Mouse (Mus musculus): ENCODE data around the gene Erf.
"Not testable (repeated sequence)": the region's sequence is repeated elsewhere in the genome, so short reads cannot be mapped to it uniquely, and the experiment has no call there.

The Erf gene

GRCm38 (mm10) chr7:25267751-25268463 lies 17.3 kb upstream of the Erf start:
- DNase-seq (ENCODE audit: low spot score in 2 of 2): peak; percentile 100

GRCm38 (mm10) chr7:25267301-25267750 lies 16.8 kb upstream of the Erf start, which contains the start of gene Cic:
TSS of gene Cic (plus strand) at chr7:25267704.
- DNase-seq (ENCODE audit: low spot score in 2 of 2): peak; percentile 99 to 100

GRCm38 (mm10) chr7:25266180-25266962 lies 15.8 kb upstream of the Erf start:
- DNase-seq (ENCODE audit: low spot score in 2 of 2): peak in 1 of 2 experiments; percentile 14

- DNase-seq (ENCODE audit: low spot score in 2 of 2): not testable (repeated sequence)
Observed at GRCm38 (mm10) chr7:25265743-25266142, 15.2 kb upstream of the Erf start.

- no peak for DNase-seq (ENCODE audit: low spot score in 2 of 2)
Observed at GRCm38 (mm10) chr7:25263968-25264870, 13.7 kb upstream of the Erf start.

GRCm38 (mm10) chr7:25261896-25262295 lies 11.3 kb upstream of the Erf start:
- DNase-seq (ENCODE audit: low spot score in 2 of 2): no peak

GRCm38 (mm10) chr7:25251822-25252221 lies 1.3 kb upstream of the Erf start:
- DNase-seq (ENCODE audit: low spot score in 2 of 2): no peak

- peak in 1 of 2 experiments; percentile 45 for DNase-seq (ENCODE audit: low spot score in 2 of 2)
Observed at GRCm38 (mm10) chr7:25251071-25251791, 670 bp upstream of the Erf start.

GRCm38 (mm10) chr7:25249314-25250140 lies 1.0 kb downstream of the Erf start:
- DNase-seq (ENCODE audit: low spot score in 2 of 2): peak; percentile 74 to 78

- DNase-seq (ENCODE audit: low spot score in 2 of 2): no peak
Observed at GRCm38 (mm10) chr7:25248846-25249313, 1.7 kb downstream of the Erf start.

GRCm38 (mm10) chr7:25248018-25248647 lies 2.4 kb downstream of the Erf start:
- DNase-seq (ENCODE audit: low spot score in 2 of 2): no peak

GRCm38 (mm10) chr7:25247498-25247897 lies 3.1 kb downstream of the Erf start:
- no peak for DNase-seq (ENCODE audit: low spot score in 2 of 2)

- no peak for DNase-seq (ENCODE audit: low spot score in 2 of 2)
Observed at GRCm38 (mm10) chr7:25246759-25247137, 3.8 kb downstream of the Erf start.

- no peak for DNase-seq (ENCODE audit: low spot score in 2 of 2)
Observed at GRCm38 (mm10) chr7:25246079-25246758, 4.3 kb downstream of the Erf start.

- no peak for DNase-seq (ENCODE audit: low spot score in 2 of 2)
Observed at GRCm38 (mm10) chr7:25244562-25245369, 5.8 kb downstream of the Erf start.

GRCm38 (mm10) chr7:25243361-25243760 lies 7.2 kb downstream of the Erf start:
- DNase-seq (ENCODE audit: low spot score in 2 of 2): no peak

- no peak for DNase-seq (ENCODE audit: low spot score in 2 of 2)
Observed at GRCm38 (mm10) chr7:25241062-25241461, 9.5 kb downstream of the Erf start.

GRCm38 (mm10) chr7:25240631-25241030 lies 9.9 kb downstream of the Erf start:
- DNase-seq (ENCODE audit: low spot score in 2 of 2): no peak
